Mouse (Mus musculus): ENCODE data around the gene Olfr69. TPM values are rescaled to one million over a fixed set of nuclear protein-coding genes. Genes with fewer than 3 reads are reported as not detected.
"Not testable (repeated sequence)": the region's sequence is repeated elsewhere in the genome, so short reads cannot be mapped to it uniquely, and the experiment has no call there.

Olfr69 gene
- polyA plus RNA-seq, 1 experiment from 2014 or later, result not detected

- Histone ChIP-seq H3K4me2 (replicated peaks) (no peak overlapping the region), H3K36me3 (no peaks in the 10 kb centered on the region)
- 24% methylated on average over 4 of the region's 4 CpGs for WGBS
These were observed 21.4 kb upstream of the Olfr69 start for GRCm38 (mm10) chr7:103792669-103793388.

DNA sequence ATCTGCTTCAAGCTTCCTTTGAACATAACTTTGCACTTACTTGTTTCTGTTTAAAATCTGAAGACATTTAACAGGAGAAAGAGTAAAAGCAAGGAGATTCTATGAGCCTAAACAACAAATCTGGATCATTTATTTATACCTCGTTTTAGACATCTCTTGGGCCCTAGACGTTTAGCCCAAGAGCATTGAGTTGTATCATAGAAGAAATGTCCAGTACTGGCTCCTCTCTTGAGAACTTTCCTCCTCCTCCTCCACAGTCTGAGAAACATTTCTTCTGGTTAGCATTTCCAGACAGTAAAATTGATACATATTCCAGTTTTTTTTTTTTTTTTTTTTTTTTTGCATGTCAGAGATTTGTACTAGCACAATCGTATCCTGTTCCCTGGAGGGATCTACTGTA, 20.3 kb upstream of the Olfr69 start, which contains the start of gene Olfr67:
Gene Olfr67 (minus strand): TSS at position 101 of the 400 bp plus-strand sequence.
- H3K36me3 ChIP-seq, result no peaks in the 10 kb centered on the region
- no peaks in the 10 kb centered on the region for H3K27me3 ChIP-seq
- no peak within 1 kb of the TSS for H3K4me3 ChIP-seq
- H3K4me1 ChIP-seq, result no peaks in the 10 kb centered on the region
- H3K27ac ChIP-seq, result no peak within 1 kb of the TSS
- H3K9ac ChIP-seq, result no peak within 1 kb of the TSS
- ATAC-seq (ENCODE audit: insufficient number of reproducible peaks, insufficient read depth, low FRiP score, low TSS enrichment), result no peak
- H3K9me3 ChIP-seq, result no peaks in the 10 kb centered on the region
- 81% methylated on average over 3 of the region's 3 CpGs for WGBS
- no peak within 1 kb of the TSS for H3K4me2 ChIP-seq (replicated peaks)

More at GRCm38 (mm10) chr7:103792669-103793388, 21.4 kb upstream of the Olfr69 start:
- no peak overlapping the region for H3K4me3 ChIP-seq
- H3K4me1 ChIP-seq, result no peaks in the 10 kb centered on the region
- no peak overlapping the region for H3K9ac ChIP-seq
- ATAC-seq (ENCODE audit: insufficient number of reproducible peaks, insufficient read depth, low FRiP score, low TSS enrichment), result no peak
- no peak overlapping the region for H3K27ac ChIP-seq
- no peaks in the 10 kb centered on the region for H3K9me3 ChIP-seq
- no peaks in the 10 kb centered on the region for H3K27me3 ChIP-seq

DNA sequence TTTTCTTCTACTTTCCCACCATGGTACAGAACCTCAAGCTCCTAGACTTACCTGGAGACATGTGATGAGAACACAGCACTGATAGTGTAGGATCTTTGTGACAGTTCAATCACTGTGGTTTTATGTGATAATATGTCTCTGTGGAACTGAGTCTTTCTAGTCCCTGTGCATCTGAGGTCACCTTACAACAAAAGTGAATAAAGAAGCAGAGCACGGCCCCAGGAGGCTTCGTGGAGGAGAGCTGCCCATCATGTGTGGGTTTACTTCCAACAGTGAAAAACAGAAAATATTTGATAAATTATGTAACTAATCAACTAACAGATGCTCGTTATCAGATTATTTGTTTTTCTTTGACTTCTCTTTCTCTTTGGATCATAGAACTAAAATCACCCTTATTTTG, 8.2 kb upstream of the Olfr69 start, which contains the start of gene Olfr68:
Gene Olfr68 (minus strand): TSS at position 101 of the 400 bp plus-strand sequence.
- Histone ChIP-seq H3K4me1 (no peaks in the 10 kb centered on the region), H3K27me3 (no peaks in the 10 kb centered on the region), H3K9me3 (no peaks in the 10 kb centered on the region), H3K4me2 (replicated peaks) (no peak within 1 kb of the TSS), H3K4me3 (no peak within 1 kb of the TSS), H3K36me3 (no peaks in the 10 kb centered on the region), H3K9ac (no peak within 1 kb of the TSS), H3K27ac (no peak within 1 kb of the TSS)
- 67% methylated on average over 3 of the region's 3 CpGs for WGBS
- ATAC-seq (ENCODE audit: insufficient number of reproducible peaks, insufficient read depth, low FRiP score, low TSS enrichment), result no peak

DNA sequence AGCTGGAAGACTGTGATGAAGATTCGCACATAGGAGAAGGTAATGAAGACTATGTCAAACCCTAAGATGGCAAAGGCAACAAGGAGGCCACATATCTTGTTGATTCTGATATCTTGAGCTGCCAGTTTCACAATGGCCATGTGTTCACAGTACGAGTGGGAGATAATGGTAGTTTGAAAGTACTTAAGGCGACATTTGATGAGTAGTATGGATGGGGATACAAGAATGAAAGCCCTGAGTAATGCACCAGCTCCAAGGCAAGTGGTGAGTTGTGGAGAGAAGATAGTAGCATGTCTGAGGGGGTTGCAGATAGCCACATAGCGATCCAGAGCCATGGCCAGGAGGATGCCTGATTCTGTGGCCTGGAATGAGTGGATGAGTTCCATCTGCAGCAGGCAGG, 6.3 kb upstream of the Olfr69 start:
- H3K36me3 ChIP-seq; H3K9ac ChIP-seq; H3K4me2 ChIP-seq (replicated peaks); H3K9me3 ChIP-seq; ATAC-seq (ENCODE audit: insufficient number of reproducible peaks, insufficient read depth, low FRiP score, low TSS enrichment); H3K27me3 ChIP-seq; H3K4me1 ChIP-seq; H3K27ac ChIP-seq; H3K4me3 ChIP-seq: not testable (repeated sequence)
- WGBS, result 85% methylated on average over 4 of the region's 4 CpGs

DNA sequence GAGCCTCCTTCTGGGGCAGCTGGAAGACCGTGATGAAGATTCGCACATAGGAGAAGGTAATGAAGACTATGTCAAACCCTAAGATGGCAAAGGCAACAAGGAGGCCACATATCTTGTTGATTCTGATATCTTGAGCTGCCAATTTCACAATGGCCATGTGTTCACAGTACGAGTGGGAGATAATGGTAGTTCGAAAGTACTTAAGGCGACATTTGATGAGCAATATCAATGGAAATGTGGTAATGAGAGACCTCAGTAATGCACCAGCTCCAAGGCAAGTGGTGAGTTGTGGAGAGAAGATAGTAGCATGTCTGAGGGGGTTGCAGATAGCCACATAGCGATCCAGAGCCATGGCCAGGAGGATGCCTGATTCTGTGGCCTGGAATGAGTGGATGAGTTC, 3.7 kb downstream of the Olfr69 start:
- not testable (repeated sequence) for H3K4me1 ChIP-seq; H3K36me3 ChIP-seq; H3K4me3 ChIP-seq; H3K9ac ChIP-seq; H3K27me3 ChIP-seq; H3K27ac ChIP-seq; H3K9me3 ChIP-seq; H3K4me2 ChIP-seq (replicated peaks); ATAC-seq (ENCODE audit: insufficient number of reproducible peaks, insufficient read depth, low FRiP score, low TSS enrichment)
- 83% methylated on average over 6 of the region's 6 CpGs for WGBS

GRCm38 (mm10) chr7:103762212-103762611, 9.2 kb downstream of the Olfr69 start:
- H3K9ac ChIP-seq; ATAC-seq (ENCODE audit: insufficient number of reproducible peaks, insufficient read depth, low FRiP score, low TSS enrichment); H3K4me3 ChIP-seq; H3K36me3 ChIP-seq; H3K4me1 ChIP-seq; H3K9me3 ChIP-seq; H3K27me3 ChIP-seq; H3K27ac ChIP-seq; H3K4me2 ChIP-seq (replicated peaks): not testable (repeated sequence)
- 88% methylated on average over 6 of the region's 6 CpGs for WGBS

- H3K27ac ChIP-seq, result no peak within 1 kb of the TSS
- ATAC-seq (ENCODE audit: insufficient number of reproducible peaks, insufficient read depth, low FRiP score, low TSS enrichment), result no peak
- no peaks in the 10 kb centered on the region for H3K4me1 ChIP-seq
- no peak within 1 kb of the TSS for H3K9ac ChIP-seq
- H3K9me3 ChIP-seq, result no peaks in the 10 kb centered on the region
- no peaks in the 10 kb centered on the region for H3K27me3 ChIP-seq
- H3K36me3 ChIP-seq, result no peaks in the 10 kb centered on the region
- no peak within 1 kb of the TSS for H3K4me2 ChIP-seq (replicated peaks)
- H3K4me3 ChIP-seq, result no peak within 1 kb of the TSS
- WGBS, result 46% methylated on average over 2 of the region's 2 CpGs
These were observed 14.2 kb downstream of the Olfr69 start, which contains the start of gene Olfr630 for GRCm38 (mm10) chr7:103757233-103757632. Olfr630 (minus strand) TSS chr7:103757333.

GRCm38 (mm10) chr7:103744843-103745242, 26.6 kb downstream of the Olfr69 start, which contains the start of gene Olfr629:
Olfr629 (minus strand) TSS chr7:103744943.
- Histone ChIP-seq H3K27ac (no peak within 1 kb of the TSS), H3K9ac (no peak within 1 kb of the TSS), H3K36me3 (no peaks in the 10 kb centered on the region), H3K4me1 (no peaks in the 10 kb centered on the region), H3K9me3 (no peaks in the 10 kb centered on the region), H3K27me3 (no peaks in the 10 kb centered on the region), H3K4me3 (no peak within 1 kb of the TSS), H3K4me2 (replicated peaks) (no peak within 1 kb of the TSS)
- ATAC-seq (ENCODE audit: insufficient number of reproducible peaks, insufficient read depth, low FRiP score, low TSS enrichment), result no peak
- WGBS, result 75% methylated on average over 2 of the region's 2 CpGs

DNA sequence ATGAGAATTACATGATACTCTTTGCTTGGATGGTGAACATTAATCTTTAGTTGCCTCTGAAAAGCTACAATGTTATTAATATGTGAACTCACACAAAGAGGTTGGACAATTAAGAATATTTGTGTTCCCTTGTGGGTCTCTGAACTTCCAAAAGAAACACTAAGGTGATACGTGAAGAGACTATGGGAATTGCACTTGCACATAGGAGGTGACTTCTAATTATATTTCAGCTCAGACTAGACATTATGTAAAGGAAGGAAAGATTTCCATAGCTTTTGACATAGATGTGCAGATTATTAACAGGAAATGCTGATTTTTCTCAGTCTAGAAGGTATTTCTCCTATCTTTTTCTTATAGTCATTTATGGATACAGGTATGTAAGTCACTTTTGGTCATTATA, 41.3 kb downstream of the Olfr69 start, which contains the start of gene Olfr628:
Gene Olfr628 (plus strand): TSS at position 301 of the 400 bp plus-strand sequence.
- Histone ChIP-seq H3K27ac (no peak within 1 kb of the TSS), H3K9ac (no peak within 1 kb of the TSS), H3K4me1 (no peaks in the 10 kb centered on the region), H3K9me3 (no peaks in the 10 kb centered on the region), H3K4me2 (replicated peaks) (no peak within 1 kb of the TSS), H3K4me3 (no peak within 1 kb of the TSS), H3K27me3 (no peaks in the 10 kb centered on the region), H3K36me3 (no peaks in the 10 kb centered on the region)
- ATAC-seq (ENCODE audit: insufficient number of reproducible peaks, insufficient read depth, low FRiP score, low TSS enrichment), result no peak
- WGBS, result 76% methylated on average over 1 of the region's 1 CpGs

DNA sequence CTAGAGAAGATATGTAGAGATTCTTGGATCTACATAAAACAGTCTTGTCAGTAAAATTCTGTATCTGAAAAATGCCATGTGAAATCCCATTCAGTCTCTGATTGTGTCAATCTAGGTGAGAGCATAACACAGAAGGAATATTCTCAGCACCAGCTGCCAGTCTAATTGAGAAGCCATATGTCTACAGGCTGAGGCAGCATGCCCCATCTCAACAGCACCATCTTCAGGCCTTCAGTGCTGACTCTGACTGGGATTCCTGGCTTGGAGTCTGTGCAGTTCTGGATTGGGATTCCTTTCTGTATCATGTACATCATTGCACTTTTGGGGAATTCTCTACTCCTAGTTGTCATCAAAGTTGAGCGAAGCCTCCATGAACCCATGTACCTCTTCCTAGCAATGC, 55.0 kb downstream of the Olfr69 start:
- H3K36me3 ChIP-seq; ATAC-seq (ENCODE audit: insufficient number of reproducible peaks, insufficient read depth, low FRiP score, low TSS enrichment); H3K4me2 ChIP-seq (replicated peaks); H3K9ac ChIP-seq; H3K27ac ChIP-seq; H3K9me3 ChIP-seq; H3K4me3 ChIP-seq; H3K27me3 ChIP-seq; H3K4me1 ChIP-seq: not testable (repeated sequence)
- WGBS, result 100% methylated on average over 1 of the region's 1 CpGs

Measured in embryonic facial prominence, embryonic 12.5 days (tissue).